Mouse (Mus musculus) thymus, adult 2 months (tissue): ENCODE data around the gene Zfp114. TPM values are rescaled to one million over a fixed set of nuclear protein-coding genes. Genes with fewer than 3 reads are reported as not detected.

Experiments
- DNase-seq: peaks from one replicate; pipeline ENCODE4 v3.0.0; 2021
- H3K27ac ChIP-seq: fragments of 200-500 bp; 2 replicates; pipeline ENCODE4 v1.5.1; 2012; ENCODE audit warnings: low read length, control low read depth; ENCODE audit not compliant: control insufficient read depth, insufficient read depth
- H3K27me3 ChIP-seq: fragments of 200-500 bp; 2 replicates; pipeline ENCODE4 v1.6.1; 2012; ENCODE audit warnings: mild to moderate bottlenecking, low read length, moderate library complexity, mixed read lengths; ENCODE audit not compliant: control insufficient read depth, insufficient read depth
- H3K36me3 ChIP-seq: fragments of 200-500 bp; 2 replicates; pipeline ENCODE4 v1.6.1; 2012; ENCODE audit warnings: mild to moderate bottlenecking, low read length, moderate library complexity; ENCODE audit not compliant: control insufficient read depth, insufficient read depth
- H3K4me1 ChIP-seq: fragments of 200-500 bp; replicated peaks from 2 replicates; pipeline ENCODE4 v1.6.1; 2012; ENCODE audit warnings: low read length; ENCODE audit not compliant: control insufficient read depth, insufficient read depth
- H3K4me3 ChIP-seq: fragments of 200-500 bp; 2 replicates; pipeline ENCODE4 v1.5.1; 2012; ENCODE audit warnings: mild to moderate bottlenecking, low read length, control low read depth, moderate library complexity; ENCODE audit not compliant: control insufficient read depth, insufficient read depth
- CTCF ChIP-seq: fragments of 200-500 bp; IDR thresholded peaks from 2 replicates; pipeline ENCODE4 v1.5.1; 2012; ENCODE audit warnings: mild to moderate bottlenecking, control low read depth, low read length, moderate library complexity, borderline replicate concordance; ENCODE audit not compliant: control insufficient read depth, poor library complexity, insufficient read depth; ENCODE audit errors: extremely low read depth
- POLR2A ChIP-seq: fragments of 200-500 bp; IDR thresholded peaks from 2 replicates; pipeline ENCODE4 v1.6.1; 2012; ENCODE audit warnings: mild to moderate bottlenecking, low read length, control low read depth, moderate library complexity; ENCODE audit not compliant: control insufficient read depth, poor library complexity, insufficient read depth; ENCODE audit errors: extremely low read depth
- WGBS: fragments of 180-500 bp; shearing (Covaris S2); methylation state at CpG from one replicate; pipeline ENCODE4 v1.1.7; 2018; 5-methylcytosine and 5-hydroxymethylcytosine counted together
- polyA plus RNA-seq: library from polyadenylated mRNA; depleted of rRNA; stranded (reverse); fragments of >200 nt; gene quantifications from 2 replicates; pipeline ENCODE4 v1.2.3, GENCODE M21; 2012; rRNA removed

Zfp114 gene
- polyA plus RNA-seq, result 0.34 and 0.40 TPM in 2 replicates

DNA sequence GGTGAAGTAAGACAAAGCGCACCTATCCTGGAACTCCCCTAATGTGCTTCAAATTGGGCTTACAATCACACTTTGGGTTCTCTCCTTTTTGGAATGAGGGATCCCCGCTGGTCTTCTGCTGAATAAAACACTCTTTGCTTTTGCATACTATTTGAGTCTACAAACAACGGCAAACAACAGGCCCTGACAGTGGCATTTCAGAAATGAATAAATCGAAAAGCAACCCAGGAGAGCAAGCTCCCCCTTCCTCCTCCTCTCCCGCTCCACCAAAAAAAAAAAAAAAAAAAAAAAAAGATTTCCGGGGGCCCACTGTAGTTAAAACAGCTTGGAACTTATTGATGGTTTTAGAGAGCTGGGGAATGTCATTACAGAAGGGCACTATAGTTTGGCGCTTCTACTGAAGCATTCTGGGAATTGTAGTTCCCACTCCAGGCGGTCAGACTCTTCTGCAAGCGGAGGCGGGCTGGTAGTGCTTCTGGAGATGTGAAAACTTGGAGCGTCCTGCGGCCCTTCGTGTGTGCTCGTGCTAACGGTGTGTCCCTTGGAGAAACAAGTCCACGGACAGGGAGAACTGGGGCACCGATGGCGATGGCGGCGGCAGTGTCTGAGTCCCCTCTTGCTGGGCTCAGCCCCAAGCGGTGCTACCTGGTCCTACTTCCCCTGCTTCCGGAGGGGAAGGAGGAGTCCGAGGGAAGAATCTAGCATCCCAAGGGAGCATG is at the start of gene Zfp114:
Zfp114 (plus strand) TSS at position 443 of the 719 bp plus-strand sequence.
- DNase-seq, result peak; percentile 38
- peak within 1 kb of the TSS; percentile 64 for H3K4me3 ChIP-seq
- peaks cover 4% of the 10 kb centered on the region for H3K4me1 ChIP-seq
- no peaks in the 10 kb centered on the region for H3K36me3 ChIP-seq
- no peak within 1 kb of the TSS for H3K27ac ChIP-seq
- no peak for TF ChIP-seq CTCF
- no peak for TF ChIP-seq POLR2A
- H3K27me3 ChIP-seq, result no peaks in the 10 kb centered on the region
- 16% methylated on average over 23 of the region's 23 CpGs for WGBS

DNA sequence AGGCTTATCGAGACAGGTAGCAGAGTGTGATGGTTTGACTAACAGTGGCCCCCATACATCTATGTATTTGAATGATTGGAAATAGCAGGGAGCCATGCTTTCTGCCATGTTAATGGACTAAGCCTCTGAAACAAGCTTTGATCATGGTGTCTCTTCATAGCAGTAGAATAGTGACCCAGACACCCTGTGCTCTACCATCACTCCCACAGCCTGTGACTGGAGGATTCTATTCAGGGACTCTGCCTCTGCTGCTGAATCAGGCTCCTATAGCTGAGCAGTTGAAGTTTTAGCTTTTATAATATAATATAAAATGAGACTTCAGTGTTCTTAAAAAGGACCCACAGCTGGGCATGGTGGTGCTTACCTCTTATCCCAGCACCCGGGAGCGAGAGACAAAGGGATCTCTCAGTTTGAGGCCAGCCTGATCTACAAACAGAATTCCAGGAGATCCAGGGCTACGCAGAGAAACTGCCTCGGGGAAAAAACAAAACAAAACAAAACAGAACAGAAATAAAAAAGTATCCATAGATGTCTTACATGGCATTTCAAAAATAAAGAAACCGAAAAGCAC is 41.4 kb upstream of the Zfp114 start:
- Histone ChIP-seq H3K4me3 (peak overlapping the region; percentile 97), H3K4me1 (peaks cover 6% of the 10 kb centered on the region), H3K27ac (no peak overlapping the region), H3K27me3 (no peaks in the 10 kb centered on the region), H3K36me3 (no peaks in the 10 kb centered on the region)
- DNase-seq, result no peak
- 22% methylated on average over 6 of the region's 6 CpGs for WGBS
- TF ChIP-seq CTCF (no peak), POLR2A (no peak)

GRCm38 (mm10) chr7:24133996-24134828 is 40.6 kb upstream of the Zfp114 start, which contains the start of gene Zfp235:
Gene Zfp235 (plus strand): TSS chr7:24134169.
- TF ChIP-seq POLR2A (peak; percentile 63), CTCF (no peak)
- Histone ChIP-seq H3K36me3 (no peaks in the 10 kb centered on the region), H3K4me3 (peak within 1 kb of the TSS; percentile 97), H3K4me1 (peaks cover 6% of the 10 kb centered on the region), H3K27ac (no peak within 1 kb of the TSS), H3K27me3 (no peaks in the 10 kb centered on the region)
- peak; percentile 87 for DNase-seq
- WGBS, result 4% methylated on average over 32 of the region's 32 CpGs

- no peak overlapping the region for H3K4me3 ChIP-seq
- H3K36me3 ChIP-seq, result no peaks in the 10 kb centered on the region
- no peaks in the 10 kb centered on the region for H3K27me3 ChIP-seq
- H3K27ac ChIP-seq, result no peak overlapping the region
- DNase-seq, result no peak
- no peaks in the 10 kb centered on the region for H3K4me1 ChIP-seq
- TF ChIP-seq CTCF, result no peak
- no peak for TF ChIP-seq POLR2A
- WGBS, result 45% methylated on average over 6 of the region's 6 CpGs
These were observed 32.3 kb upstream of the Zfp114 start for GRCm38 (mm10) chr7:24142566-24142965.

DNA sequence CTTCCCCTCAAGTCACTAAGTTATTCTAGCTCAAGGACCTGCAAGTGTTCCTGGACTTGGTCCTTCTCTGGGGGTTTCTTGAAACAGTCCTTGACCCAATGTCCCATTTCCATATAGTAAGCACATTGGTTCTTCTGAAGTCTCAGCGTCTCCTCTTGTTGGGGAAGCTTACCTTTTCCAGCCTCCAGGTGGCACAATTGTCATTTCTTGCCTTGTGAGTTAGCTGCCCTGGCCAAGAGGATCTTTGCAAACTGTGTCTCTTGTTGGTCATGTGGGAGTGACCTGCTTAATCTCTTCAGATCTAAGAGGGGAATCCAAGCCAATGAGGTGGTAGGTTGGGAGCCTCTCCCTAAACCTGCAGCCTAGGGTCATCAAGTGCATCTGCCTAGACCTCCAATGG is 21.6 kb upstream of the Zfp114 start:
- DNase-seq, result peak; percentile 33
- no peak overlapping the region for H3K4me3 ChIP-seq
- no peak for TF ChIP-seq POLR2A
- no peak for TF ChIP-seq CTCF
- no peaks in the 10 kb centered on the region for H3K27me3 ChIP-seq
- no peaks in the 10 kb centered on the region for H3K4me1 ChIP-seq
- 0% methylated on average over 1 of the region's 1 CpGs for WGBS
- no peaks in the 10 kb centered on the region for H3K36me3 ChIP-seq
- no peak overlapping the region for H3K27ac ChIP-seq

DNA sequence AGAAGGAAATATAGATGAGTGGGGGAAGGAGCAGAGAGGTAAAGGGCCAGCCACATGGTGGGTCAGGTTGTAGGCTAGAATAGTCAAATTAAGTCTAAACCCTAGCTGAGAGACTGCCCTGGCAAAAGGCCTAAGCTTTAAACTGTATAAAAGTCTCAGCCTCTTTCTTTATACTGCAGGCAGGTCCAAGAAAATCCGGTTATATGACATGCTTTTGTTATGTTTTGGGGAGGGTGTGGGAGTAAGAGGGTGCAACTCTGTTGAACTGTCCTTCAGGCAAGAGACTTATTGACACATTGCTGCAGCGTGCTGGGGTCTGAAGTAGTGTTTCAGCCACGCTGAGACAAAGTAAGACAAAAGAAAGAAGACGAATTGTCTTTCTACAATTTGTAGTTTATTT is 2.7 kb upstream of the Zfp114 start:
- WGBS, result 79% methylated on average over 4 of the region's 4 CpGs
- Histone ChIP-seq H3K4me1 (peaks cover 4% of the 10 kb centered on the region), H3K36me3 (no peaks in the 10 kb centered on the region), H3K4me3 (no peak overlapping the region), H3K27ac (no peak overlapping the region), H3K27me3 (no peaks in the 10 kb centered on the region)
- DNase-seq, result no peak
- TF ChIP-seq POLR2A (no peak), CTCF (no peak)
